Mouse (Mus musculus) ovary, postnatal 10 days (tissue): ENCODE results near the gene Lyrm4.
A peak's percentile ranks its signal among the peaks of the same experiment; 100 is the strongest.

Experiments used
- DNase-seq: peaks from one replicate; pipeline ENCODE4 v3.0.0; 2022; ENCODE audit warnings: low spot score

The Lyrm4 gene

GRCm38 (mm10) chr13:36117143-36118014 is at the start of gene Lyrm4, which contains the start of gene Fars2:
Gene Lyrm4 (minus strand): TSS chr13:36117526.
Gene Fars2 (plus strand): TSS chr13:36117412.
- peak; percentile 99 for DNase-seq

GRCm38 (mm10) chr13:36163898-36164297 is 46.6 kb upstream of the Lyrm4 start:
- DNase-seq, result no peak

GRCm38 (mm10) chr13:36163411-36163810 is 46.1 kb upstream of the Lyrm4 start:
- no peak for DNase-seq

GRCm38 (mm10) chr13:36156340-36156931 is 39.1 kb upstream of the Lyrm4 start:
- DNase-seq, result no peak

GRCm38 (mm10) chr13:36152728-36153498 is 35.6 kb upstream of the Lyrm4 start:
- no peak for DNase-seq

GRCm38 (mm10) chr13:36150272-36150671 is 32.9 kb upstream of the Lyrm4 start:
- DNase-seq, result no peak

GRCm38 (mm10) chr13:36149175-36149939 is 32.0 kb upstream of the Lyrm4 start:
- DNase-seq, result no peak

GRCm38 (mm10) chr13:36145601-36146000 is 28.3 kb upstream of the Lyrm4 start:
- DNase-seq, result no peak

GRCm38 (mm10) chr13:36140247-36141016 is 23.1 kb upstream of the Lyrm4 start:
- no peak for DNase-seq

- DNase-seq, result no peak
Observed at GRCm38 (mm10) chr13:36139703-36140102, 22.4 kb upstream of the Lyrm4 start.

GRCm38 (mm10) chr13:36131992-36132649 is 14.8 kb upstream of the Lyrm4 start:
- no peak for DNase-seq

- no peak for DNase-seq
Observed at GRCm38 (mm10) chr13:36131401-36131800, 14.1 kb upstream of the Lyrm4 start.

- no peak for DNase-seq
Observed at GRCm38 (mm10) chr13:36129360-36130054, 12.2 kb upstream of the Lyrm4 start.

GRCm38 (mm10) chr13:36120606-36121005 is 3.3 kb upstream of the Lyrm4 start:
- no peak for DNase-seq

GRCm38 (mm10) chr13:36119684-36120083 is 2.4 kb upstream of the Lyrm4 start:
- no peak for DNase-seq

- peak; percentile 10 for DNase-seq
Observed at GRCm38 (mm10) chr13:36116520-36117142, 695 bp downstream of the Lyrm4 start.

GRCm38 (mm10) chr13:36113181-36113580 is 4.1 kb downstream of the Lyrm4 start:
- no peak for DNase-seq

- no peak for DNase-seq
Observed at GRCm38 (mm10) chr13:36111331-36111730, 6.0 kb downstream of the Lyrm4 start.

- no peak for DNase-seq
Observed at GRCm38 (mm10) chr13:36108528-36108927, 8.8 kb downstream of the Lyrm4 start.
